ENCODE assay signal across 8 mouse cellular contexts in the genomic region with DNA sequence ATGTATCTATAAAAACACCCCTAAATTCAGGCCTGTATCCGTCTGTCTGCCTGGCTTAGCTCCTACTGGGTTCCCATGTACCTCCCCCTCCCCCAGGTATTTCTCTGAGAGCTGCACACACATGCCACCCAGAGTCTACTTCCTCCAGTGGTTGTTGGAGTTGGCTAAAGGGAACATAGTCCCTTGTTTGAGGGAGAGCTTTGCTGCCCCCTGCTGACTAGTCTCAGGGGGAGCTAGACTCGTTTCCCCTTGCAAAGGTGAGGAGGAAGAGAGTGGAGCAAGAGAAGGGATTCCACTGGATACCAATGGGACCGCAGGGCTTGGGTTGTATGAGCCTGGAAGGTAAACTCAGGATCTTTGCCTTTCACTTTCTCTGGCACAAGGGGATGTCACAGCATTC. TPM values are rescaled to one million over a fixed set of nuclear protein-coding genes. Genes with fewer than 3 reads are reported as not detected.
DNase-seq lines count a peak whose midpoint lies in the region; ATAC-seq and TF ChIP-seq lines count a peak whose summit lies in the region.

No protein-coding gene starts in this region.

- no peaks in the 10 kb centered on the region for H3K36me3 ChIP-seq in kidney, embryonic 16.5 days (ENCODE audit: insufficient read depth, low read length)
- H3K36me3 ChIP-seq in limb, embryonic 14.5 days (ENCODE audit: control insufficient read depth, insufficient read depth, low read length): no peaks in the 10 kb centered on the region
- no peaks in the 10 kb centered on the region for H3K36me3 ChIP-seq in neural tube, embryonic 15.5 days

- H3K9me3 ChIP-seq in kidney, embryonic 16.5 days (ENCODE audit: low read length): no peaks in the 10 kb centered on the region
- H3K9me3 ChIP-seq in limb, embryonic 14.5 days (ENCODE audit: control insufficient read depth, low read length): no peaks in the 10 kb centered on the region
- no peaks in the 10 kb centered on the region for H3K9me3 ChIP-seq in neural tube, embryonic 15.5 days (replicated peaks)

- H3K27me3 ChIP-seq in kidney, embryonic 16.5 days (ENCODE audit: insufficient read depth, low read length): no peaks in the 10 kb centered on the region
- H3K27me3 ChIP-seq in limb, embryonic 14.5 days (ENCODE audit: control insufficient read depth, insufficient read depth, low read length): no peaks in the 10 kb centered on the region
- H3K27me3 ChIP-seq in neural tube, embryonic 15.5 days (replicated peaks): no peaks in the 10 kb centered on the region

- peak; percentile 36 to 49 for DNase-seq in urinary bladder, adult 18-20 months (ENCODE audit: low spot score in 2 of 2)
- DNase-seq in urinary bladder, postnatal 10 days (ENCODE audit: low spot score): no peak
- peak; percentile 76 to 85 for DNase-seq in cerebellum, postnatal 25 days
- peak; percentile 77 to 85 for DNase-seq in frontal cortex, postnatal 36 days (ENCODE audit: low spot score in 2 of 2)
- peak; percentile 65 for DNase-seq in limb, embryonic 14.5 days (ENCODE audit: low spot score)
- peak; percentile 54 for DNase-seq in thymus, postnatal 0 days (ENCODE audit: low spot score)

- no peaks in the 10 kb centered on the region for H3K4me1 ChIP-seq in kidney, embryonic 16.5 days (ENCODE audit: insufficient read depth, low read length)
- H3K4me1 ChIP-seq in limb, embryonic 14.5 days (ENCODE audit: control insufficient read depth, insufficient read depth, low read length): no peaks in the 10 kb centered on the region
- no peaks in the 10 kb centered on the region for H3K4me1 ChIP-seq in neural tube, embryonic 15.5 days

- no peak overlapping the region for H3K4me2 ChIP-seq in kidney, embryonic 16.5 days (replicated peaks; ENCODE audit: low read depth, low read length)
- H3K4me2 ChIP-seq in limb, embryonic 14.5 days (replicated peaks; ENCODE audit: low read depth, low read length, severe bottlenecking): no peak overlapping the region
- H3K4me2 ChIP-seq in neural tube, embryonic 15.5 days: no peak overlapping the region

- H3K9ac ChIP-seq in kidney, embryonic 16.5 days (replicated peaks; ENCODE audit: low read length): no peak overlapping the region
- no peak overlapping the region for H3K9ac ChIP-seq in limb, embryonic 14.5 days (ENCODE audit: low read depth, low read length, severe bottlenecking)
- no peak overlapping the region for H3K9ac ChIP-seq in neural tube, embryonic 15.5 days (replicated peaks)

- no peak overlapping the region for H3K4me3 ChIP-seq in kidney, embryonic 16.5 days (ENCODE audit: low read length)
- no peak overlapping the region for H3K4me3 ChIP-seq in limb, embryonic 14.5 days (replicated peaks; ENCODE audit: low read length)
- no peak overlapping the region for H3K4me3 ChIP-seq in neural tube, embryonic 15.5 days (replicated peaks)

- WGBS in kidney, embryonic 16.5 days: 22% methylated on average over 3 of the region's 3 CpGs
- WGBS in limb, embryonic 14.5 days: 16% methylated on average over 3 of the region's 3 CpGs
- WGBS in neural tube, embryonic 15.5 days: 21% methylated on average over 3 of the region's 3 CpGs

- peak; percentile 70; the same call in 1 of the 2 replicates for ATAC-seq in kidney, embryonic 16.5 days (ENCODE audit: low FRiP score, low TSS enrichment)
- ATAC-seq in limb, embryonic 14.5 days (ENCODE audit: low FRiP score, low read depth): no peak
- peak; percentile 53; the same call in 1 of the 2 replicates for ATAC-seq in neural tube, embryonic 15.5 days (ENCODE audit: low FRiP score)

- TF ChIP-seq POLR2A in limb, embryonic 14.5 days (IDR thresholded peaks at IDR 0.05; ENCODE audit: borderline replicate concordance, extremely low read depth, insufficient read depth, insufficient read length): no peak

- no peak overlapping the region for H3K27ac ChIP-seq in kidney, embryonic 16.5 days (ENCODE audit: low read length)
- H3K27ac ChIP-seq in limb, embryonic 14.5 days (replicated peaks; ENCODE audit: low read depth, low read length): no peak overlapping the region
- no peak overlapping the region for H3K27ac ChIP-seq in neural tube, embryonic 15.5 days (replicated peaks)

RNA-seq across cellular contexts. Expression of gene Hmx1, which starts 40.1 kb away (rescaled TPM):
- 0.19 TPM in 1 of 2 replicates, not detected in the other for polyA plus RNA-seq in kidney, embryonic 16.5 days (2015; fragmentation: Nextera tagmentation; extraction: Ambion mirVana)
- 0.09 and 0.10 TPM in 2 replicates for polyA plus RNA-seq in limb, embryonic 14.5 days (2012; rRNA removed)
- polyA plus RNA-seq in limb, embryonic 14.5 days (2014; fragmentation: Nextera tagmentation; extraction: Ambion mirVana): 0.37 TPM in 1 of 2 replicates, not detected in the other
- polyA plus RNA-seq in neural tube, embryonic 15.5 days (2015; fragmentation: Nextera tagmentation; extraction: Ambion mirVana): 0.73 and 1.4 TPM in 2 replicates
- polyA plus RNA-seq in thymus, postnatal 0 days (2015; fragmentation: Nextera tagmentation; extraction: Ambion mirVana): 0.14 TPM in 1 of 2 replicates, not detected in the other
